Mouse (Mus musculus) retina, postnatal 7 days (tissue): Measurements from ENCODE around the gene Ostm1.
A peak's percentile ranks its signal among the peaks of the same experiment; 100 is the strongest.

Source experiments
- DNase-seq: peaks from one replicate; pipeline ENCODE4 v3.0.0-alpha.2; 2012; ENCODE audit warnings: low read depth, low spot score

The Ostm1 gene

GRCm38 (mm10) chr10:42583157-42583872 lies at the start of gene Ostm1, which contains the start of gene Nr2e1:
Gene Ostm1 (plus strand): TSS chr10:42583822.
Gene Nr2e1 (minus strand): TSS chr10:42583632.
- peak; percentile 61 for DNase-seq

GRCm38 (mm10) chr10:42533836-42534453 lies 49.7 kb upstream of the Ostm1 start:
- no peak for DNase-seq

GRCm38 (mm10) chr10:42537571-42538316 lies 45.9 kb upstream of the Ostm1 start:
- no peak for DNase-seq

- no peak for DNase-seq
Observed at GRCm38 (mm10) chr10:42545707-42546503, 37.7 kb upstream of the Ostm1 start.

- no peak for DNase-seq
Observed at GRCm38 (mm10) chr10:42546507-42546906, 37.1 kb upstream of the Ostm1 start.

GRCm38 (mm10) chr10:42559581-42560200 lies 23.9 kb upstream of the Ostm1 start:
- DNase-seq = no peak

GRCm38 (mm10) chr10:42562272-42562671 lies 21.4 kb upstream of the Ostm1 start:
- no peak for DNase-seq

GRCm38 (mm10) chr10:42572567-42572966 lies 11.1 kb upstream of the Ostm1 start:
- no peak for DNase-seq

GRCm38 (mm10) chr10:42572971-42573370 lies 10.7 kb upstream of the Ostm1 start:
- DNase-seq = no peak

GRCm38 (mm10) chr10:42574639-42575038 lies 9.0 kb upstream of the Ostm1 start:
- no peak for DNase-seq

- DNase-seq = no peak
Observed at GRCm38 (mm10) chr10:42577525-42578280, 5.9 kb upstream of the Ostm1 start.

- no peak for DNase-seq
Observed at GRCm38 (mm10) chr10:42578281-42578675, 5.3 kb upstream of the Ostm1 start.

- no peak for DNase-seq
Observed at GRCm38 (mm10) chr10:42578698-42579474, 4.7 kb upstream of the Ostm1 start.

GRCm38 (mm10) chr10:42579475-42580130 lies 4.0 kb upstream of the Ostm1 start:
- DNase-seq = no peak

GRCm38 (mm10) chr10:42580131-42580950 lies 3.3 kb upstream of the Ostm1 start:
- DNase-seq = no peak

- no peak for DNase-seq
Observed at GRCm38 (mm10) chr10:42580951-42581277, 2.7 kb upstream of the Ostm1 start.

GRCm38 (mm10) chr10:42581694-42582565 lies 1.7 kb upstream of the Ostm1 start:
- DNase-seq = no peak
